ENCODE assay signal across 7 mouse cellular contexts in genomic region chr8:72239499-72240402, GRCm38 (mm10). TPM values are rescaled to one million over a fixed set of nuclear protein-coding genes. Genes with fewer than 3 reads are reported as not detected.
DNase-seq lines count a peak whose midpoint lies in the region; ATAC-seq lines count a peak whose summit lies in the region.

Ap1m1 (plus strand) TSS chr8:72240018.

- H3K4me1 ChIP-seq in intestine, embryonic 15.5 days (replicated peaks) = peaks cover 14% of the 10 kb centered on the region
- peaks cover 17% of the 10 kb centered on the region for H3K4me1 ChIP-seq in midbrain, embryonic 10.5 days

- DNase-seq in adrenal gland, adult 2 months = peak; percentile 98
- DNase-seq in embryo, embryonic 11.5 days (ENCODE audit: low read depth, low spot score) = peak; percentile 99
- DNase-seq in gastrocnemius, postnatal 36 days = peak; percentile 97
- DNase-seq in left cerebral cortex, postnatal 25 days (ENCODE audit: low spot score in 2 of 2) = peak; percentile 98 to 99
- DNase-seq in midbrain, embryonic 10.5 days (ENCODE audit: low spot score) = peak; percentile 99
- peak; percentile 96 for DNase-seq in right cerebral cortex, postnatal 4 days

- peak; percentile 96 for ATAC-seq in intestine, embryonic 15.5 days

- intact Hi-C loops in gastrocnemius, postnatal 36 days (cut with DNase I) = no loop called here
- intact Hi-C loops in left cerebral cortex, postnatal 25 days (cut with DNase I) = loop anchor here (5.0 kb wide), 1 partner anchor 62 kb away; no protein-coding TSS in a partner anchor

- peak within 1 kb of the TSS; percentile 65 for H3K4me3 ChIP-seq in intestine, embryonic 15.5 days (replicated peaks)
- peak within 1 kb of the TSS; percentile 71 for H3K4me3 ChIP-seq in midbrain, embryonic 10.5 days

- H3K9ac ChIP-seq in intestine, embryonic 15.5 days = peak within 1 kb of the TSS; percentile 56

- peak within 1 kb of the TSS; percentile 94 for H3K27ac ChIP-seq in intestine, embryonic 15.5 days
- H3K27ac ChIP-seq in midbrain, embryonic 10.5 days (replicated peaks) = peak within 1 kb of the TSS; percentile 97

- no peaks in the 10 kb centered on the region for H3K27me3 ChIP-seq in intestine, embryonic 15.5 days (replicated peaks)
- no peaks in the 10 kb centered on the region for H3K27me3 ChIP-seq in midbrain, embryonic 10.5 days (ENCODE audit: low read depth, poor library complexity, severe bottlenecking)

- WGBS in intestine, embryonic 15.5 days = 1% methylated on average over 54 of the region's 54 CpGs
- under 1% methylated on average over 54 of the region's 54 CpGs for WGBS in midbrain, embryonic 10.5 days

- H3K9me3 ChIP-seq in intestine, embryonic 15.5 days = no peaks in the 10 kb centered on the region
- no peaks in the 10 kb centered on the region for H3K9me3 ChIP-seq in midbrain, embryonic 10.5 days (replicated peaks)

- H3K36me3 ChIP-seq in intestine, embryonic 15.5 days = no peaks in the 10 kb centered on the region
- peaks cover 24% of the 10 kb centered on the region for H3K36me3 ChIP-seq in midbrain, embryonic 10.5 days

- peak within 1 kb of the TSS; percentile 66 for H3K4me2 ChIP-seq in intestine, embryonic 15.5 days (replicated peaks)

RNA-seq across cellular contexts. Expression of gene Ap1m1, which starts in this region (rescaled TPM):
- 10 to 100 TPM; 66.3 to 67.8 TPM for total RNA-seq in adrenal gland, adult 2 months (2021)
- 62.1 and 75.1 TPM in 2 replicates for polyA plus RNA-seq in adrenal gland, adult 2 months (2012; rRNA removed)
- 10 to 100 TPM; 21.4 to 22.4 TPM for total RNA-seq in gastrocnemius, postnatal 36 days (2021)
- polyA plus RNA-seq in intestine, embryonic 15.5 days (2015; fragmentation: Nextera tagmentation; extraction: Ambion mirVana) = 96.6 and 104 TPM in 2 replicates
- total RNA-seq in left cerebral cortex, postnatal 25 days (2021) = 10 to 100 TPM; 84.5 to 91.3 TPM
- polyA plus RNA-seq in midbrain, embryonic 10.5 days (2016; fragmentation: Nextera tagmentation; extraction: Ambion mirVana) = 201 and 235 TPM in 2 replicates

Comparison
In these comparisons a context has a peak if more than half of its experiments do, and no peak if none do; other contexts are left out.
1. Peak in every context shown above with its lines: DNase-seq, ATAC-seq, H3K4me3 ChIP-seq and H3K27ac ChIP-seq.